Mouse (Mus musculus) cerebellum, postnatal 4 days (tissue): ENCODE measurements around the gene Creb3.
"Not testable (repeated sequence)": the region's sequence is repeated elsewhere in the genome, so short reads cannot be mapped to it uniquely, and the experiment has no call there.

ENCODE experiments used
- DNase-seq, 2 experiments: peaks; one replicate each; pipeline ENCODE4 v3.0.0; 2022; ENCODE audit warnings: low spot score in 2 of 2, mixed read lengths in 1 of 2

Gene Creb3

GRCm38 (mm10) chr4:43583421-43583820, 21.3 kb downstream of the Creb3 start:
- DNase-seq: no peak

GRCm38 (mm10) chr4:43584444-43585416, 22.6 kb downstream of the Creb3 start, which contains the start of gene Msmp:
TSS of gene Msmp (minus strand) at chr4:43584494.
- DNase-seq: no peak

- no peak for DNase-seq
Observed at GRCm38 (mm10) chr4:43585682-43586081, 23.6 kb downstream of the Creb3 start.

GRCm38 (mm10) chr4:43586411-43586810, 24.3 kb downstream of the Creb3 start:
- DNase-seq: no peak

- no peak for DNase-seq
Observed at GRCm38 (mm10) chr4:43587681-43588080, 25.5 kb downstream of the Creb3 start.

- DNase-seq: no peak
Observed at GRCm38 (mm10) chr4:43591543-43591942, 29.4 kb downstream of the Creb3 start.

- DNase-seq: no peak
Observed at GRCm38 (mm10) chr4:43591961-43592360, 29.8 kb downstream of the Creb3 start.

GRCm38 (mm10) chr4:43593453-43593852, 31.3 kb downstream of the Creb3 start:
- DNase-seq: no peak

- DNase-seq: not testable (repeated sequence)
Observed at GRCm38 (mm10) chr4:43596597-43596996, 34.5 kb downstream of the Creb3 start.

- DNase-seq: no peak
Observed at GRCm38 (mm10) chr4:43598200-43598599, 36.1 kb downstream of the Creb3 start.

- DNase-seq: no peak
Observed at GRCm38 (mm10) chr4:43598650-43599380, 36.7 kb downstream of the Creb3 start.

GRCm38 (mm10) chr4:43600195-43600934, 38.2 kb downstream of the Creb3 start:
- no peak for DNase-seq

GRCm38 (mm10) chr4:43604099-43604498, 42.0 kb downstream of the Creb3 start:
- DNase-seq: no peak

- no peak for DNase-seq
Observed at GRCm38 (mm10) chr4:43604751-43605685, 42.9 kb downstream of the Creb3 start.

GRCm38 (mm10) chr4:43612534-43612933, 50.4 kb downstream of the Creb3 start:
- no peak for DNase-seq

GRCm38 (mm10) chr4:43613060-43613730, 51.1 kb downstream of the Creb3 start:
- DNase-seq: no peak
